8 mouse cellular contexts compared by ENCODE assay signal in genomic region chr5:41706777-41707114, GRCm38 (mm10). TPM values are rescaled to one million over a fixed set of nuclear protein-coding genes. Genes with fewer than 3 reads are reported as not detected.
DNase-seq lines count a peak whose midpoint lies in the region; ATAC-seq and TF ChIP-seq lines count a peak whose summit lies in the region.

No protein-coding gene starts in this region.

- no peaks in the 10 kb centered on the region for H3K36me3 ChIP-seq in embryonic facial prominence, embryonic 12.5 days
- no peaks in the 10 kb centered on the region for H3K36me3 ChIP-seq in intestine, embryonic 15.5 days
- H3K36me3 ChIP-seq in neural tube, embryonic 12.5 days: no peaks in the 10 kb centered on the region

- WGBS in embryonic facial prominence, embryonic 12.5 days: 4% methylated on average over 9 of the region's 9 CpGs
- 5% methylated on average over 9 of the region's 9 CpGs for WGBS in intestine, embryonic 15.5 days
- 6% methylated on average over 9 of the region's 9 CpGs for WGBS in neural tube, embryonic 12.5 days

- peak overlapping the region; percentile 90 for H3K4me2 ChIP-seq in embryonic facial prominence, embryonic 12.5 days (replicated peaks)
- H3K4me2 ChIP-seq in intestine, embryonic 15.5 days (replicated peaks): peak overlapping the region; percentile 90
- H3K4me2 ChIP-seq in neural tube, embryonic 12.5 days (replicated peaks): peak overlapping the region; percentile 97

- no peak for DNase-seq in left cerebral cortex, adult 2 months (ENCODE audit: extremely low spot score in 1 of 2, low spot score in 2 of 2)
- DNase-seq in left cerebral cortex, postnatal 36 days (ENCODE audit: low spot score in 2 of 2): no peak
- no peak for DNase-seq in urinary bladder, postnatal 25 days (ENCODE audit: low spot score)
- DNase-seq in adrenal gland, adult 18-20 months (ENCODE audit: low spot score in 2 of 2): no peak
- DNase-seq in adrenal gland, postnatal 14 days: no peak

- H3K9ac ChIP-seq in embryonic facial prominence, embryonic 12.5 days: peak overlapping the region; percentile 83
- H3K9ac ChIP-seq in intestine, embryonic 15.5 days: peak overlapping the region; percentile 81
- H3K9ac ChIP-seq in neural tube, embryonic 12.5 days: peak overlapping the region; percentile 93

- no peaks in the 10 kb centered on the region for H3K9me3 ChIP-seq in embryonic facial prominence, embryonic 12.5 days
- no peaks in the 10 kb centered on the region for H3K9me3 ChIP-seq in intestine, embryonic 15.5 days
- no peaks in the 10 kb centered on the region for H3K9me3 ChIP-seq in neural tube, embryonic 12.5 days

- no peak overlapping the region for H3K27ac ChIP-seq in left cerebral cortex, adult 2 months
- no peak overlapping the region for H3K27ac ChIP-seq in embryonic facial prominence, embryonic 12.5 days
- H3K27ac ChIP-seq in intestine, embryonic 15.5 days: no peak overlapping the region
- no peak overlapping the region for H3K27ac ChIP-seq in neural tube, embryonic 12.5 days

- intact Hi-C loops in left cerebral cortex, adult 2 months (cut with DNase I): loop anchor here (5.0 kb wide), 2 partner anchors 136 to 579 kb away; partner anchors contain the start of gene Bod1l
- intact Hi-C loops in left cerebral cortex, postnatal 36 days (cut with DNase I): loop anchor here (5.0 to 10.0 kb wide), 2 partner anchors 61 to 138 kb away; partner anchors contain the start of gene Bod1l

- no peaks in the 10 kb centered on the region for H3K27me3 ChIP-seq in embryonic facial prominence, embryonic 12.5 days
- H3K27me3 ChIP-seq in intestine, embryonic 15.5 days (replicated peaks): no peaks in the 10 kb centered on the region
- H3K27me3 ChIP-seq in neural tube, embryonic 12.5 days (replicated peaks): no peaks in the 10 kb centered on the region

- peaks cover 4% of the 10 kb centered on the region; the same call in 1 of the 2 replicates for H3K4me1 ChIP-seq in embryonic facial prominence, embryonic 12.5 days
- H3K4me1 ChIP-seq in intestine, embryonic 15.5 days (replicated peaks): no peaks in the 10 kb centered on the region
- 0 out of 2 replicates have a peak, but pooled peaks cover 4% of the 10 kb centered on the region for H3K4me1 ChIP-seq in neural tube, embryonic 12.5 days

- no peak for TF ChIP-seq CTCF in left cerebral cortex, adult 2 months (IDR thresholded peaks at IDR 0.05)

- no peak for ATAC-seq in embryonic facial prominence, embryonic 12.5 days (ENCODE audit: insufficient number of reproducible peaks, insufficient read depth, low FRiP score, low TSS enrichment)
- ATAC-seq in intestine, embryonic 15.5 days: no peak
- no peak for ATAC-seq in neural tube, embryonic 12.5 days (ENCODE audit: low FRiP score, low read depth)

- H3K4me3 ChIP-seq in left cerebral cortex, adult 2 months: peak overlapping the region; percentile 92
- peak overlapping the region; percentile 93 for H3K4me3 ChIP-seq in embryonic facial prominence, embryonic 12.5 days
- H3K4me3 ChIP-seq in intestine, embryonic 15.5 days (replicated peaks): peak overlapping the region; percentile 86
- H3K4me3 ChIP-seq in neural tube, embryonic 12.5 days: peak overlapping the region; percentile 90

RNA-seq across cellular contexts. Expression of gene Rab28, which starts 1.2 kb away (rescaled TPM):
- total RNA-seq in left cerebral cortex, adult 2 months (2021): 10 to 100 TPM; 76.4 to 83.0 TPM
- total RNA-seq in left cerebral cortex, postnatal 36 days (2021): 10 to 100 TPM; 79.5 to 83.5 TPM
- 81.6 and 82.4 TPM in 2 replicates for polyA plus RNA-seq in embryonic facial prominence, embryonic 12.5 days (2016; fragmentation: Nextera tagmentation; extraction: Ambion mirVana)
- polyA plus RNA-seq in intestine, embryonic 15.5 days (2015; fragmentation: Nextera tagmentation; extraction: Ambion mirVana): 55.5 and 58.8 TPM in 2 replicates
- 82.3 and 86.2 TPM in 2 replicates for polyA plus RNA-seq in neural tube, embryonic 12.5 days (2016; fragmentation: Nextera tagmentation; extraction: Ambion mirVana)
- total RNA-seq in adrenal gland, adult 18-20 months (2021): 10 to 100 TPM; 50.6 to 53.8 TPM
- total RNA-seq in adrenal gland, postnatal 14 days (2021): 41.7 and 48.6 TPM in 2 replicates

RNA-seq across cellular contexts. Expression of gene Nkx3-2, which starts 57.6 kb away (rescaled TPM):
- not detected for total RNA-seq in left cerebral cortex, adult 2 months (2021)
- total RNA-seq in left cerebral cortex, postnatal 36 days (2021): not detected
- polyA plus RNA-seq in embryonic facial prominence, embryonic 12.5 days (2016; fragmentation: Nextera tagmentation; extraction: Ambion mirVana): 4.5 and 6.0 TPM in 2 replicates
- 2.6 and 2.9 TPM in 2 replicates for polyA plus RNA-seq in intestine, embryonic 15.5 days (2015; fragmentation: Nextera tagmentation; extraction: Ambion mirVana)
- 2.1 and 4.0 TPM in 2 replicates for polyA plus RNA-seq in neural tube, embryonic 12.5 days (2016; fragmentation: Nextera tagmentation; extraction: Ambion mirVana)
- total RNA-seq in adrenal gland, adult 18-20 months (2021): under 1 TPM in 1 of 2 experiments, not detected in 1; 0.17 TPM
- not detected in 2 replicates for total RNA-seq in adrenal gland, postnatal 14 days (2021)
